Mouse (Mus musculus): ENCODE measurements around the gene Arhgef2.
A peak's percentile ranks its signal among the peaks of the same experiment; 100 is the strongest.

Arhgef2 gene

DNA sequence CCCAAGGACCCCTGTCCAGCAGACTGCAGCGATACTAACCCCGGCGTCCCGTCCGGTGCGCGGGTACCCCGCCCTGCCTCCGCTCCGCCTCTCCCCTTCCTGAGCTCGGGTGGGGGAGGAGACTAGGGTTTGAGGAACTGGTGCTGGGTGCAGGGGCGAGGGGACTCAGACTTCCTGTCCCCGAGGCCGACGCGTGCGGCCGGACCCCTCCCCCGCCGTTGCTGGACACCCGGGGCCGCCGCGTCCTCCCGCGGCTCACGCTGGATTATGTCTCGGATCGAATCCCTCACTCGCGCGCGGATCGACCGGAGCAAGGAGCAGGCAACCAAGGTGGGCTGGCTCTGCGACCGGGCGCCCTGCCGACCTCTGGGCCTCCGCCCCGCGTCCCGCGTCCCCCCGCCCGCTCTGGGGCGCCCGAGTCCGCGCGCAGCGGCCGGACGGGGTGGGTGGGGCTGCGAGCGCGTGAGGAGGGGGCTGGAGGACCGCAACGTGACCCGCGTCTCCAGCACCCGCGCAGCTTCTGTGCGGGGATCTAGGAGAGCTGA is 15.3 kb downstream of the Arhgef2 start:
- DNase-seq (ENCODE audit: low read depth, low spot score), result peak; percentile 68

DNA sequence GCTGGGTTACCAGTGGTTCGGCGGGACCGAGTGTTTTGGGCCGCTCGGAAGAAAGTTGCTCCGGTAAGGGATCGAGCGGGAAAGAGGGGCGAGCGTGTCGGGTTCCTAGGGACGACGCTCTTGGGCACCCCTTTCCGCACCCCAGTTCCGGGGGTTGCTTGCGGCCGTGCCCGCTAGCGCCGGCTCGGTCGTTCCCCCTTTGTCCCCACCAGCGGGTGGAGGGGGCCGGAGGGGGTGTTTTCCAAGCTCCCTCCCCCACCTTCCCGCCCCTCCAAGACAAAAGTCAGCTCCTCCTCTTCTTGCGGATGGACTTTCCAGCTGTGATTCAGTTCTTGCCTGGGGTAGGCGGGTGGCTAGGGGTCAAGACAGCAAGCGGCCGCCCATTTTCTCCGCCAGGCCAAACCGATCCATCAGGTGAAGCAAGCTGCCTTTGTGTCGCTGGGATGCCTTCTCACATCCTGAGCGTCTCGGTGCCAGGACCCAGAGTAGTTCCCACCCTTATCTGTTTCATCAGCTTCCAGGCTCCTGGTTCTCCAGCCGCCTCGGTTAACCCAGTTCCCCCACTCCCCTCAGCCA is 15.9 kb downstream of the Arhgef2 start:
- DNase-seq (ENCODE audit: low read depth, low spot score), result peak; percentile 60

DNA sequence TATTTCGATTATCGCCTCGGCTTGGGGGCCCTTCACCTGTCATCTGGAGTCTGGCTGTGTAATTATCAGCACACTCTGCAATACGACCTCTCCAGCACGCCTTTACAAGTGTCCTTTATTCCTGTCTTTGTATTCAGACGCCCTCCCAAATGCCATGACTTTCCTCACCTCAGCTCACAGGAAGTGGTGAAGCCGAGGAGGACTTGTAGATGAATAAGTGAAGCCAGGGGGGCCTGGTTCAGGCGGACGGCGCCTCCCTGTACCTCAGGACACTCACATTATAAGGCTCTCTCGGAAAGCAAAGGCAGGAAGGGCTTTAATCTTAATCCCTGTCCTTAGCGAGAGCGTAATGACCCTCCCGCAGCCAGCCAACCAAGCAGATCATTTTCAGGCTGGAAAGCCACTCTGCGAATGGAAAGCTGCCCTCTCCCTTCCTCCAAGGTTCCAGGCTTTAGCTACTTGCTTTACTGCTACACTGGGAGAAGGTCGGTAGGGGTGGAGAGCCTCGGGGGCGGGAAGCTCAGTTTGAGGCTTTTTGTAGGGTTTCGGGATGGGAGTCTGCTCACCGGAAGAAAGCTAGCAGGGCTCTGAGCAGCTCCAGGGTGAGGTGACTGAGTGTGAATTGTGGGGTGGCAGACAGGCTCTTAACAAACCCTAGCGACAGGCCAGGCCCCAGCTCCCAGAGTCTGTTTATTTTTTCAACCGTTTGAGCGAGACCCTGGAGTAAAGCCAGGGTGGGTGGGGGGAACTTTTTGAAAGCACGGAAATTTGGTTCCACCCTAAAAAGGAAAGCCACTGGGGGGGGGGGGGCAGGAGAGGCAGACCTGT is 16.6 kb downstream of the Arhgef2 start:
- peak; percentile 42 for DNase-seq (ENCODE audit: low read depth, low spot score)

DNA sequence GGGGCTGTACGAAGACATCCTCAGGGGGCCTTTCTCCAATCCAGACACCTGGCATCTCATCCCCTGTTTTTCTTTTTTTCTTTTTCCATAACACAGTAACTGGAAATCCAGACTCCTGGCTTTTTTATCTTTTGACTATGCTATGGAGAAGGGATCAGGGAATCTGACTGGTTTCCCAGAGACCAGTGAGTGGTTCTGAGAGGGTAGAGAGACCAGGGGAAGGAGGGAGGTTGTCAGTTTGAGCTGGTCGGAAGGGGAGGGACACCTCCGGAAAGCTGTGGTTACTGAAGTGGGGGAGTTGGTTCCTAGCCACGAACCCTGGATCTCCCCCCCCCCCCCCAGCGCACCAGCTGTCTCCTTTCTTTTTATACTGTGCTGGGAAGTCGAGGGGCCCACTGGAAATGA is 17.2 kb downstream of the Arhgef2 start:
- DNase-seq (ENCODE audit: low read depth, low spot score), result no peak

DNA sequence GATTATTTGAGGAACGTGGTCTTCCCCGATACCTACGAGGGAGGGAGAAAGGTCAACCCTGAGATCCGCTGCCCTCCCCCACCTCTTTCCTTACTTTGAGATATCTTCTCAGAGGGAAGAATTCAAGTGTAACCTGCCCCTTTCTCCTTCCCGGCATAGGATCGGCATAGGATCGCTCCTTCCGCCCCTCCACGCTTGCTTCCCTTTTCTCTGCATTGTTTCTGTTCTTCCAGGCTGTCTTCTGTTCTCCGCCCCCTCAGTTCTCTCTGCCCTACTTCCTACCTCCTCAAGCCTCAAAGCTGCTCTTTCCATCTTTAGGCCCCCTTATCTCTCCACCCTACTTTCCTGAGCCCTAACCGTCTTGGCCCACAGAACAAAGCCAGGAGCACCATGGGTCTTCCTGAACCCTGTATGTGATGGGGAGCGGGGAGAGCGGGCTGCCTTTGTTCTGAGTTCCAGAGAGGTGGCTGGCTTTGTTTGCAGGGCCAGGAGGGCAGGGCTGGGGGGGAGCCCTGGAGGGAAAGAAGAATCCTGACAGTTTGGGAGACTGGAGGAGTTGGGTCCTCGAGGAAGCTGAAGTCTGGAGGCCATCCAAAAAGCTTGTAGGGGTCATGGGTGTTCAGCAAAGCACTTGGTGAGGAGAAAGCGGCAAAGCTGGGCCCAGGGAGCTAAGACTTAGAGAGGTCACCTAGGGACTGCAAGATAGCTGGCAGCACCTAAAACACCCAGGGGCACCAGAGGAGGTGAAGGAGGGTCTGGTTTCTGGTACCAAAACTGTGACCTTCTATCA is 17.8 kb downstream of the Arhgef2 start:
- DNase-seq (ENCODE audit: low read depth, low spot score), result peak; percentile 59

DNA sequence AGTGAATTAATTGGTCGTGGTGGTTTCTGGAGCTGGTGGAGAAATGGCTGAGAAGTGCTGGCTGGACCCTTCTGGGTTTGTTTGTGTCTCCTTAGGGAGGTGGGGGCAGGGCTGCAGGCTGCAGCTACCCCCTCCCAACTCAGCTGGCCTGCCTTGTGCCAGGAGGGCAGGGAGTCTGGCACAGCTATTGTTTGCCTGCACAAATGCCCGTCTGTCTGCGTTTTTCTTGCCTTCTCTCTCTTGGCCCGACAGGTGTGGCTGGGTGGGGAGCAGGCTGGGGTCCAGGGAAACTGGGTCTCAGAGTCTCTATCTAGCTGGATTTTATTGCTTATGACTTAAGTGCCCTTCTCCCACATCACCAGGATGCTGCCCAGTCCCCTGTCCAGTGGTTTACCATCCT is 18.6 kb downstream of the Arhgef2 start:
- DNase-seq (ENCODE audit: low read depth, low spot score), result no peak

DNA sequence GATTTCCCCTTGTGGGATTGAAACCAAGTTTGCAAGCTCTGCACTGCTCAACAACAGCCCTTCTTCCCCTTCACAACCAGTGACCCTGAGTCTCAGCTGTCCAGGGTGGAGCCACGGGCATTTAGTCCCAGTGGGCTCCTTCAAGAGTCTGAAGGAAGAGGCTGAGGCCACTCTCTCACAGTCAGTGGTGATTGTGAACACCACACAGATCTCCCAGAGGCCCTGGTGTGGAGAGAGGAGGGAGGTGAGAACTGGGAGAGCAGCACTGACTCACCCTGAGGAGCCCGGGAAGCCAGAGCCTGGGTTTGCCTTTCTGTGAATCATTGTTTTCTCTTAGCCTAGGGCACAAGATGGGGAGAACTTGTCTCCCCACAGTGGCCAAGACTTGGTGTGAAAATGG is 19.2 kb downstream of the Arhgef2 start:
- DNase-seq (ENCODE audit: low read depth, low spot score), result no peak

DNA sequence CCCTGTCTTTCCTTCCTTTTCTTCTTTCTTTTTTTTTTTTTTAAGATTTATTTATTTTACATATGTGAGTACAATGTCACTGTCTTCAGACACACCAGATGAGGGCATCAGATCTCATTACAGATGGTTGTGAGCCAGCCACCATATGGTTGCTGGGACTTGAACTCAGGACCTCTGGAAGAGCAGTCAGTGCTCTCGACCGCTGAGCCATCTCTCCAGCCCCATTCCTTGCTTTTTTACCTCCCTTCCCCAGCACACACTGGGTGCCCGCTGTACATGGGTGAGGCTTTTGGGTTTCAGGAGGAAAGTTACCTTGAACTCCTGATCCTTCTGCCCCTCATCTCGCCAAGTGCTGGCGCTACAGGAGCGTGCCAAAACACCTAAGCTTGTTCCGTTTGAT is 19.8 kb downstream of the Arhgef2 start:
- DNase-seq (ENCODE audit: low read depth, low spot score), result no peak

DNA sequence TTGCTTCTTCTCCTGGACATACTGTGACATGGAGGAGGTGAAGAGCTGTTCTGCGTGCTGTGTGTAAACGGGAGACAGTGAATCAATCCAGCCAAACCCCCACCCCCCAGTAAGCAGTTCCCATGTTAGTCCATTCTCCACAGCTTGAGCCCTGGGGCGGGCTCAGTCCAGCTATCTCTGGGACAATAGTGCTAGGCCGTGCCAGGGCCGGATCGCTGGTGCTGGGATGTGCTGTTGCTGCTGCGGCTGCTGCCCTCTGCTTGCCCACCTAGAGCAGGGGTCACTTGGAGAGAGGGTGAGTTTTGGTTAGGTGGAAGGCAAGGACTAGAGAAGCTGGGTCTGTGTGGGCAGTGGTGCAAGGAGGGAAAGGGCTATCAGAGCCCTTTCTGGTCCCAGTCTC is 20.6 kb downstream of the Arhgef2 start:
- no peak for DNase-seq (ENCODE audit: low read depth, low spot score)

DNA sequence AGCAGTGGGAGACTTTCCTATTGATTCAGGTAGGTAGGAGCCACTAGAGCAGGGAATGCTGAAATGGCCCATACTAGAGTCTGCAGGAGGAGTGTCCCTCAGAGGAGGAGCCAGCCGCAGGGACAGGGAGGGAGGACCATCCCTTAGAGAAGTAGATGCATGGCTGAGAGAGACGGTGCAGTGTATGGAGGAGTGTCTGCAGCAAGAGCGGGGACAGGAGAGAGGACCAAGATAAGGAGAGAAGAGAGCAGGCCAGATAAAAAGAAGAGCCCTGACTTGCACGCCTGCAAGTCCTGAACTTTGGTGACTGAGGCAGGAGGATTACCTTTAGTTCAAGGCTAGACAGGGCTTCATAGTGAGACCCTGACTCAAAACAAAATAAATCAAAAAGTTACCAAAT is 21.3 kb downstream of the Arhgef2 start:
- DNase-seq (ENCODE audit: low read depth, low spot score), result no peak

DNA sequence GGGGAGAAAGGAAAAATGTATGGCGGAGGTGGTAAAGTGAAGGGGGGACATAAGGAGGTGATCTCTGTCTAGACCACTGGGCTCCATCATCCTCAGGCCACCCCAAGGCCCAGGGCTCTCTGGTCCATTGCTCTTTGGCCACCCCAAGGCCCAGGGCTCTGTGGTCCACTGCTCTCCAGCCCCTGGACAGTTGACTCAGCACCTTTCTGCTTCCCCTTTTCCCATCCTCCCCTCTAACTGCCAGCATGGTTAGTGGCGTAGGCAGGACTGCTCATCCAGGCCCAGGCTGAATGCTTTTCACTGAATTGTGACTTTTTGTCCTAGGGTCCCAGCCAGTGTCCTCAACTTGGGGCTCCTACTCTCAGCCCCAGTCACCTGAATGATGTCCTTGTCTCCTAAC is 21.8 kb downstream of the Arhgef2 start:
- no peak for DNase-seq (ENCODE audit: low read depth, low spot score)

DNA sequence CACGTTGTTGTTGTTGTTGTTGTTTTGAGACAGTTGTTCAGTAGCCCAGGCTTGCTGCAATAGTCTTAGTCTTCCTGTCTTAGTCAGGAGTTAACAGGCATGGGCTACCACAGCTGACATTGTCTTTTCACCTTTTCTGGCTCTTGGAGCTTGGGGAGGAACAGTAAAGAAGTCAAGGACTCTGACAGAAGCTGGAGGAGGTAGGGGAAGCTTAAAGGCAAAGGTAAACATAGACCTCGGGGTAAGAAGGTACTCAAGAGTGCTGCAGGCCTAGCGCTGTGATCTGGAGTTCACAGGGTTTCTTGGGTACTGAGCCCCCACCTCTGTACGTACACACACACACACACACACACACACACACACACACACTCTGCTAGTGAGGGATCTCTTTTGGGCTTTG is 23.0 kb downstream of the Arhgef2 start:
- no peak for DNase-seq (ENCODE audit: low read depth, low spot score)

DNA sequence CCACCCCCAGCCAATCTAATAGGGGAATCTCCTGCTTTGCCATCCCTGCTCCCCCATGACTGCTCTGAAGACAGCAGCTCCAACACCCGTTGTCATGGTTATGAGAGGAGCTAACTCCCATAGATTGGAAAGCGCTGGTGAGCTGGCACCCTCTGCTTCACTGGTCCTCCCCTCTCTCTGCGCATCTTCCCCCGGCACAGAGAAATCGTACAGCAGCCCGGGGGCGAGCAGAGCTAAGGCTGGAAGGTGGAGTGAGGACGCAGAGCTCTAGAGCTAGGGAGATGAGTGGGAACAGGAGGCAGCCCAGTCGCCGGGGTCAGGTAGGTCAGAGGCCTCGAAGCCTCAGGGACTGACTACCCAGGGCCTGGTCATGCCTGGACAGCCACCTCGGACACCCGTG is 23.5 kb downstream of the Arhgef2 start:
- no peak for DNase-seq (ENCODE audit: low read depth, low spot score)

DNA sequence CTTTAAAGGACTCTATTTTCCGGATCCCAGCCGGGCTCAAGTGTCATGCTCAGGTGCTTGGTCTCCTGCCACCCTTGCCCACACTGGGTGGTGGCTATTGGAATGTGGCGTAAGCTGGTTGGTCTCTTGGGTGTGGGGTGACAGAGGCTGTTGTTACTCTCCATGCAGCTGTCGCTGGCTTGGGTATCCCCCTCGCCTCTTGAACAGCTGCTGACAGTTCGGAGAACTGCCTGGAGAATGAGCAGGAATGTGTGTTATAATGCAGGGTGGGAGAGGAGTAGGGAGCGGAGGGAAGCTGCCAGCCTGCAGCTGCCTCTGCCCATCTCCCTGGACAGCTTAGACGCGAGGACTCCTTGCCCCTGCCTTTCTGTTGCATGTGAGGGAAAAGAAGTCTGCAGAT is 24.3 kb downstream of the Arhgef2 start:
- no peak for DNase-seq (ENCODE audit: low read depth, low spot score)

DNA sequence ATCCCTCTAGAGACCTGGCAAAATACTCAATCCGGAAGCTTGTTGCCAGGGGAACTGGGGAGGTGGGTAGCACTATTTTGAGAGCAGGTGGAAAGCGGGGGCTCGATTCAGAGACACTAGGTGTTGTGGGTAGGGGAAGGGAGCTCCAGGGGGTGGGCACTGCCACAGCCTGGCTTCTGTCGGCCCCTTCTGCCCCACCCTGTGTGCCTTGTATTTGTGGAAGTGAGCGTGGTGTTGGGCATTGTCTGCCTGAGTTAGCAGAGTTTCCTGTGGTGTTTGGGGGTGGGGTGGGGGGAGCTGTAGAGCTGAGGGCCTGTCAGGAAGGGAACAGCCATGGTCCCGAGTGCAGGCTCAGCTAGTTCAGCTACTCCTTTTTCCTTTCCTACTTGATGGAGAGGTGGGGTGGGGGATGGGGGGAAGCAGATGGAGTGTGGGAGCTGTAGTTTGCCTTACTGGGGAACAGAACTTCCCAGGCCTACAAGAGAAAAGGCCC is 25.1 kb downstream of the Arhgef2 start:
- DNase-seq (ENCODE audit: low read depth, low spot score), result no peak

DNA sequence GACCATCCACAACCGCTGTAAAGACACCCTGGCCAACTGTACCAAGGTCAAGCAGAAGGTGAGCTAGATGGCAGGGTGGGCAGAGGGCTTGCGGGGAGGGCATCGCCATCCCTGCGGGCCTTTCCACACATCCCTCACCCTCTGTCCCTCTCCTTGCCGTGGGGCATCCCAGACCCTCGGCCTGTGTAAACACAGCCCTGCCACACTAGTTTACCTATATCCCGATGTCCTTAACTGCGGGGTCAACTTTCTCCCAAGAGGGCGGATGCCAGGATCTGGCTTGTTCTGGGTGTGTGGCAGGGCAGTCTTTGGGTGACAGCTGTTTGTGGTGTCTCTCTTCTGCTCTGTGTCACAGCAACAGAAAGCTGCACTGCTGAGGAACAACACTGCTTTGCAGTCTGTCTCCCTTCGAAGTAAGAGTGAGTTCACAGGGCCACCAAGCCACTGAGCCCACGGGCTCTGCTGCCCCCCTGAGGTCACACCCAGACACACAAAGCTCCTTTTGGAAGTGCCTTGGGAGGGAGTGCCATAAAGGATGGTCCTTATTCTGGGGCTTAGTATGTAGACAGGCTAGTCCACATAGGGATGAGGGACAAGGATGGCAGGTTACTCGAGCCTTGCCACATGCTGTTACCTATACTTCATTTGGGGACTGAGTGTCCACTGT is 26.3 kb downstream of the Arhgef2 start:
- peak; percentile 63 for DNase-seq (ENCODE audit: low read depth, low spot score)

DNA sequence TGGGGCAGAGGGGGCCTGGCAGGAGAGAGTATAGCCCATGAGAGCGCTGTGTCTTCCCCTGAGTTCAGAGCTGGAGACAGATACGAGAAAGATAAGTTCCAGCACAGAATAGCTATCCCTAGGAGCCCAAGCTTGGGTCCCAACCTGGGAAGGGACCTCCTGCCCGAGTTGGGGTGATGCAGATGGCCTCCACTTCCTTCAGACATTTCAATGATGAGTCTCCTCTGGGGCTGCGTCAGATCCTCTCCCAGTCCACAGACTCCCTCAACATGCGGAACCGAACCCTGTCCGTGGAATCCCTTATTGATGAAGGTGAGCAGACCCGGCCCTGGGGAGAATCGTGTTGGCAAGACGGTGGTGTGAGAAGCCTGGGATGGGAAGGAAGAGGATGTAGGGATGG is 27.3 kb downstream of the Arhgef2 start:
- DNase-seq (ENCODE audit: low read depth, low spot score), result no peak

DNA sequence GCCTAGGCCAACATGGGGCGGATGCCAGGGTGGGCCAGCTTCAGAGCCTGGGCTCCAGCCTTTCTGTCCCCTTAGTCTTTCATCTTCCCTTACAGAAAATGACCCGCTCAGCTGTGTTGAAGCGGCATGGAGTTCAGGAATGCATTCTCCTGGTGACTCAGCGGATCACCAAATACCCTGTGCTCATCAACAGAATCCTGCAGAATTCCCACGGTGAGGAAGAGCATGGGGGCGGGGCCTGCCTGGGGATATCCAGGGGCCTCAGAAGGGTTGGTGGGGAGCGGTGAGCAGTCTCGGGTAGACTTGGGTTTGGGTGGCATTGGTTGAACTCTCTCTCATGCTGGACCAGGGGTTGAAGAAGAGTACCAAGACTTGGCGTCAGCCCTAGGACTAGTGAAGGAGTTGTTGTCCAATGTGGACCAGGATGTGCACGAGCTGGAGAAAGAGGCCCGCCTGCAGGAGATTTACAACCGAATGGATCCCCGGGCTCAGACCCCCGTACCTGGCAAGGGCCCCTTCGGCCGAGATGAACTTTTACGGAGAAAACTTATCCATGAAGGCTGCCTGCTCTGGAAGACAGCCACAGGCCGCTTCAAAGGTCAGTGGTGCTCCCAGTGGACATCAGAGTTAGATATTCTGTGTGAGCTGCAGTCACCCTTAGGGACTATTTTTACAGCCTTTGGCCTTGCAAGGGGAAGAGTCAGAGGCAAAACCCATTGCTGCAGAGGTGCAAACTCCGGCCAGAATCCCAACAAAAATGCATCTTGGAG is 29.9 kb downstream of the Arhgef2 start:
- peak; percentile 19 for DNase-seq (ENCODE audit: low read depth, low spot score)

DNA sequence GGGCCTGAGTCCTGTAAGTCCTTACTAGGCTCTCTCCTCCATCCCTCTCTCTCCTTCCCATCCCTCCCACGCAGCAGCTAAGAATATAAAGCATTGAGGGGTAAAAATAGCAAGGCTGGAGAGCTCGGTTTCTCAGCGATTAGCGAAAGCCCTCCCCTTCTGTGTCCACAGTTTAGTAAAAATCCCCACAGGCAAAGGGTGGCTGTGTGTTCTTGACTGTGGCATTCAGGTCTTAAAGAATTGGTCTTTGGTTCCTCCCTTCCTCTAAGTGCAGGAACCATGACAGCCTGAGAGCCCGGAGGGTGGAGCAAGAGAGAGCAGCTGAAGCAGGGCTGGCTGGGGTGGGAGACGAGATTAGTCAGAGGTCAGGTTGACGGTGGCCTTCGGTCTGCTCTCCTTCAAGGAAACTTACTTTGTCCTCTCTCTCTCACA is 30.8 kb downstream of the Arhgef2 start:
- DNase-seq (ENCODE audit: low read depth, low spot score), result peak; percentile 44

DNA sequence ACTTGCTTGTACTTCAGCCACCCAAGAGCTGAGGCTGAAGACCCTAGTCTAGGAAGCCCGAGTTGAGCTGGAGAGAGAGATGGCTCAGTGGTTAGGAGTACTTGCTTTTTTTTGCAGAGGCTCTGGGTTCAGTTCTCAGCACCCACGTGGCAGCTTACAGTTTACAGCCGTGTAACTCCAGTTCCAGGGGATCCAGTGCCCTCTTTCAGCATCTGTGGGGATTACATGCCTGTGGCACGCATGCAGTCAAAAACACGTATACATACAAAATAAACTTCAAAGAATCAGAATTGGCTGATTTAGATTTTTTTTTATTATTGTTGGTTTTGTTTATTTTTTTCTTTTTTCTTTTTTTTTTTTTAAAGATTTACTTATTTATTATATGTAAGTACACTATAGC is 31.4 kb downstream of the Arhgef2 start:
- no peak for DNase-seq (ENCODE audit: low read depth, low spot score)

DNA sequence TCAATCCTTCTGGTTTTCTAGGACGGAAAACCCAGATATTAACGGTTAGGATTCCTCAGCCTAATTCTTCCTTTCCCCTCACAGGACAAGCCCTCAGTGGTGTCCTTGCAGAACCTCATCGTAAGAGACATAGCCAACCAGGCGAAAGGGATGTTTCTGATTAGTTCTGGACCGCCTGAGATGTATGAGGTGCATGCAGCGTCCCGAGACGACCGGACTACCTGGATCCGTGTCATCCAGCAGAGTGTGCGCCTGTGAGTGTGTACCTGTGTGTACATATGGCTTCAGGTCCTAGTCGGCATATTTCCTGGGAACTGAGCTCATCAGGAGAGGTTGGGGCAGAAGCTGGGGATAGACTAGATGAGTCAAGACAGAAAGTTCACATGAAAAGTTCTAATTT is 33.5 kb downstream of the Arhgef2 start:
- DNase-seq (ENCODE audit: low read depth, low spot score), result no peak

All from ZHBTc4 (cell line).